Mouse (Mus musculus): ENCODE measurements at regions not wholly inside any gene's neighbourhood (a gene's known extent, or its start where the extent isn't known, plus 50 kb on each side); places are given as distances from the start of the nearest gene placed in this dataset.

GRCm38 (mm10) chr2:45783634-45784412, 666.6 kb upstream of the Zeb2 start:
- DNase-seq: no peak

GRCm38 (mm10) chr2:45777466-45777865, 660.3 kb upstream of the Zeb2 start:
- no peak for DNase-seq
- intact Hi-C loops (cut with DNase I): no loop called here

More at GRCm38 (mm10) chr2:45783634-45784412, 666.6 kb upstream of the Zeb2 start:
- intact Hi-C loops (cut with DNase I): no loop called here

- DNase-seq: peak; percentile 15 to 25
- intact Hi-C loops (cut with DNase I): no loop called here
These were observed 659.4 kb upstream of the Zeb2 start for GRCm38 (mm10) chr2:45776485-45777135.

GRCm38 (mm10) chr2:45775691-45776090, 658.5 kb upstream of the Zeb2 start:
- DNase-seq: no peak
- intact Hi-C loops (cut with DNase I): no loop called here

- intact Hi-C loops (cut with DNase I): no loop called here
- no peak for DNase-seq
These were observed 657.2 kb upstream of the Zeb2 start for GRCm38 (mm10) chr2:45774416-45774815.

- no peak for DNase-seq
- intact Hi-C loops (cut with DNase I): no loop called here
These were observed 640.0 kb upstream of the Zeb2 start for GRCm38 (mm10) chr2:45757176-45757575.

- DNase-seq: no peak
- intact Hi-C loops (cut with DNase I): no loop called here
These were observed 639.2 kb upstream of the Zeb2 start for GRCm38 (mm10) chr2:45756395-45756794.

GRCm38 (mm10) chr2:45751746-45752145, 634.6 kb upstream of the Zeb2 start:
- intact Hi-C loops (cut with DNase I): no loop called here
- DNase-seq: no peak

- DNase-seq: no peak
- intact Hi-C loops (cut with DNase I): no loop called here
These were observed 632.2 kb upstream of the Zeb2 start for GRCm38 (mm10) chr2:45749379-45749778.

- intact Hi-C loops (cut with DNase I): no loop called here
- peak; percentile 9 to 13 for DNase-seq
These were observed 630.4 kb upstream of the Zeb2 start for GRCm38 (mm10) chr2:45747263-45748236.

- intact Hi-C loops (cut with DNase I): no loop called here
These were observed 629.4 kb upstream of the Zeb2 start for GRCm38 (mm10) chr2:45746606-45747005.

GRCm38 (mm10) chr2:45736278-45736677, 619.1 kb upstream of the Zeb2 start:
- intact Hi-C loops (cut with DNase I): no loop called here
- no peak for DNase-seq

More at GRCm38 (mm10) chr2:45746606-45747005, 629.4 kb upstream of the Zeb2 start:
- DNase-seq: no peak

GRCm38 (mm10) chr2:45713997-45714396, 596.8 kb upstream of the Zeb2 start:
- intact Hi-C loops (cut with DNase I): no loop called here

GRCm38 (mm10) chr2:45707026-45707425, 589.8 kb upstream of the Zeb2 start:
- intact Hi-C loops (cut with DNase I): no loop called here
- DNase-seq: peak; percentile 25 to 38

More at GRCm38 (mm10) chr2:45713997-45714396, 596.8 kb upstream of the Zeb2 start:
- DNase-seq: no peak

- intact Hi-C loops (cut with DNase I): no loop called here
These were observed 585.3 kb upstream of the Zeb2 start for GRCm38 (mm10) chr2:45702511-45702910.

GRCm38 (mm10) chr2:45700578-45700977, 583.4 kb upstream of the Zeb2 start:
- no peak for DNase-seq
- intact Hi-C loops (cut with DNase I): no loop called here

More at GRCm38 (mm10) chr2:45702511-45702910, 585.3 kb upstream of the Zeb2 start:
- DNase-seq: no peak

- intact Hi-C loops (cut with DNase I): loop anchor here (10.0 kb wide), 1 partner anchor 211 kb away; no protein-coding TSS in a partner anchor
- peak in 1 of 2 experiments; percentile 13 for DNase-seq
These were observed 576.3 kb upstream of the Zeb2 start for GRCm38 (mm10) chr2:45693291-45694020.

- DNase-seq: no peak
- intact Hi-C loops (cut with DNase I): loop anchor here (10.0 kb wide), 1 partner anchor 212 kb away; no protein-coding TSS in a partner anchor
These were observed 575.6 kb upstream of the Zeb2 start for GRCm38 (mm10) chr2:45692819-45693218.

- no peak for DNase-seq
- intact Hi-C loops (cut with DNase I): no loop called here
These were observed 571.8 kb upstream of the Zeb2 start for GRCm38 (mm10) chr2:45688996-45689395.

GRCm38 (mm10) chr2:45681251-45681650, 564.1 kb upstream of the Zeb2 start:
- DNase-seq: peak; percentile 10 to 33
- intact Hi-C loops (cut with DNase I): no loop called here
